Comparison of ENCODE assay signal across 8 mouse cellular contexts in genomic region chr19:46039478-46039877, GRCm38 (mm10). TPM values are rescaled to one million over a fixed set of nuclear protein-coding genes. Genes with fewer than 3 reads are reported as not detected.
A peak's percentile ranks its signal among the peaks of the same experiment; 100 is the strongest.
DNase-seq lines count a peak whose midpoint lies in the region; ATAC-seq and TF ChIP-seq lines count a peak whose summit lies in the region.

No protein-coding gene starts in this region.

- WGBS in heart, embryonic 11.5 days (ENCODE audit: insufficient replicate concordance): 2% methylated on average over 18 of the region's 30 CpGs
- 0% methylated on average over 12 of the region's 30 CpGs for WGBS in kidney, embryonic 16.5 days
- WGBS in liver, embryonic 15.5 days (ENCODE audit: insufficient replicate concordance): 3% methylated on average over 23 of the region's 30 CpGs
- under 1% methylated on average over 26 of the region's 30 CpGs for WGBS in neural tube, embryonic 12.5 days

- H3K9me3 ChIP-seq in heart, embryonic 11.5 days (replicated peaks; ENCODE audit: control insufficient read depth, low read length): no peaks in the 10 kb centered on the region
- no peaks in the 10 kb centered on the region for H3K9me3 ChIP-seq in kidney, embryonic 16.5 days (ENCODE audit: low read length)
- H3K9me3 ChIP-seq in liver, embryonic 15.5 days (replicated peaks): no peaks in the 10 kb centered on the region
- H3K9me3 ChIP-seq in neural tube, embryonic 12.5 days: no peaks in the 10 kb centered on the region

- peak; percentile 95 for TF ChIP-seq POLR2A in embryonic fibroblast, embryonic 13.5 days (IDR thresholded peaks at IDR 0.05; ENCODE audit: low read depth, low read length)

- TF ChIP-seq CTCF in embryonic fibroblast, embryonic 13.5 days (IDR thresholded peaks at IDR 0.05; ENCODE audit: borderline replicate concordance, insufficient read depth, low read length): no peak

- H3K4me3 ChIP-seq in embryonic fibroblast, embryonic 13.5 days (ENCODE audit: insufficient read depth, low read length): peak overlapping the region; percentile 41
- peak overlapping the region; percentile 79 for H3K4me3 ChIP-seq in heart, embryonic 11.5 days (ENCODE audit: low read depth, low read length)
- H3K4me3 ChIP-seq in kidney, embryonic 16.5 days (ENCODE audit: low read length): peak overlapping the region; percentile 68
- peak overlapping the region; percentile 74 for H3K4me3 ChIP-seq in liver, embryonic 15.5 days (replicated peaks)
- H3K4me3 ChIP-seq in neural tube, embryonic 12.5 days: peak overlapping the region; percentile 96

- peak; percentile 94 for DNase-seq in CD4-positive helper T cell, adult 2 months (ENCODE audit: low read depth, low spot score)
- DNase-seq in brain, adult 2 months (ENCODE audit: low read depth, low spot score): peak; percentile 95
- DNase-seq in telencephalon, adult 2 months (ENCODE audit: low read depth, low spot score): peak; percentile 77

- ATAC-seq in heart, embryonic 11.5 days (replicated peaks; ENCODE audit: insufficient number of reproducible peaks, low FRiP score, low TSS enrichment): peak; percentile 71
- ATAC-seq in kidney, embryonic 16.5 days (ENCODE audit: low FRiP score, low TSS enrichment): peak; percentile 83
- peak; percentile 79 for ATAC-seq in liver, embryonic 15.5 days (ENCODE audit: insufficient read depth)
- ATAC-seq in neural tube, embryonic 12.5 days (ENCODE audit: low FRiP score, low read depth): peak; percentile 54

- peaks cover 17% of the 10 kb centered on the region for H3K36me3 ChIP-seq in heart, embryonic 11.5 days (ENCODE audit: control insufficient read depth, insufficient read depth, low read length)
- peaks cover 23% of the 10 kb centered on the region for H3K36me3 ChIP-seq in kidney, embryonic 16.5 days (ENCODE audit: insufficient read depth, low read length)
- peaks cover 25% of the 10 kb centered on the region for H3K36me3 ChIP-seq in liver, embryonic 15.5 days (replicated peaks)
- peaks cover 20% of the 10 kb centered on the region for H3K36me3 ChIP-seq in neural tube, embryonic 12.5 days

- no peaks in the 10 kb centered on the region for H3K27me3 ChIP-seq in heart, embryonic 11.5 days (ENCODE audit: control insufficient read depth, insufficient read depth, low read length)
- H3K27me3 ChIP-seq in kidney, embryonic 16.5 days (ENCODE audit: insufficient read depth, low read length): no peaks in the 10 kb centered on the region
- H3K27me3 ChIP-seq in liver, embryonic 15.5 days: no peaks in the 10 kb centered on the region
- no peaks in the 10 kb centered on the region for H3K27me3 ChIP-seq in neural tube, embryonic 12.5 days (replicated peaks)

- peak overlapping the region; percentile 84 for H3K4me2 ChIP-seq in heart, embryonic 11.5 days
- peak overlapping the region; percentile 94 for H3K4me2 ChIP-seq in kidney, embryonic 16.5 days (replicated peaks; ENCODE audit: low read depth, low read length)
- peak overlapping the region; percentile 99 for H3K4me2 ChIP-seq in liver, embryonic 15.5 days
- peak overlapping the region; percentile 92 for H3K4me2 ChIP-seq in neural tube, embryonic 12.5 days (replicated peaks)

- H3K4me1 ChIP-seq in embryonic fibroblast, embryonic 13.5 days (ENCODE audit: control insufficient read depth, insufficient read depth, low read length): peaks cover 10% of the 10 kb centered on the region; the same call in 1 of the 2 replicates
- H3K4me1 ChIP-seq in heart, embryonic 11.5 days (ENCODE audit: control insufficient read depth, insufficient read depth, low read length): peaks cover 64% of the 10 kb centered on the region
- peaks cover 71% of the 10 kb centered on the region for H3K4me1 ChIP-seq in kidney, embryonic 16.5 days (ENCODE audit: insufficient read depth, low read length)
- peaks cover 85% of the 10 kb centered on the region for H3K4me1 ChIP-seq in liver, embryonic 15.5 days (replicated peaks)
- H3K4me1 ChIP-seq in neural tube, embryonic 12.5 days: peaks cover 75% of the 10 kb centered on the region

- H3K9ac ChIP-seq in heart, embryonic 11.5 days (ENCODE audit: low read depth, low read length): peak overlapping the region; percentile 89
- H3K9ac ChIP-seq in kidney, embryonic 16.5 days (replicated peaks; ENCODE audit: low read length): peak overlapping the region; percentile 81
- peak overlapping the region; percentile 87 for H3K9ac ChIP-seq in liver, embryonic 15.5 days
- H3K9ac ChIP-seq in neural tube, embryonic 12.5 days: peak overlapping the region; percentile 98

- H3K27ac ChIP-seq in embryonic fibroblast, embryonic 13.5 days (ENCODE audit: insufficient read depth, low read length): peak overlapping the region; percentile 93
- H3K27ac ChIP-seq in heart, embryonic 11.5 days (ENCODE audit: low read depth, low read length): peak overlapping the region; percentile 96
- H3K27ac ChIP-seq in kidney, embryonic 16.5 days (ENCODE audit: low read length): peak overlapping the region; percentile 96
- peak overlapping the region; percentile 93 for H3K27ac ChIP-seq in liver, embryonic 15.5 days (replicated peaks)
- H3K27ac ChIP-seq in neural tube, embryonic 12.5 days: peak overlapping the region; percentile 90

RNA-seq across cellular contexts. Expression of gene Pprc1, which starts 5.2 kb away (rescaled TPM):
- 46.9 and 58.0 TPM in 2 replicates for polyA plus RNA-seq in embryonic fibroblast, embryonic 13.5 days (2011; ENCODE audit: insufficient read length, low read depth, missing spikeins)
- 36.8 and 46.7 TPM in 2 replicates for polyA plus RNA-seq in heart, embryonic 11.5 days (2014; fragmentation: Nextera tagmentation; extraction: Ambion mirVana)
- 34.2 and 36.2 TPM in 2 replicates for polyA plus RNA-seq in kidney, embryonic 16.5 days (2015; fragmentation: Nextera tagmentation; extraction: Ambion mirVana)
- 15.7 and 17.0 TPM in 2 replicates for polyA plus RNA-seq in liver, embryonic 15.5 days (2015; fragmentation: Nextera tagmentation; extraction: Ambion mirVana)
- polyA plus RNA-seq in neural tube, embryonic 12.5 days (2016; fragmentation: Nextera tagmentation; extraction: Ambion mirVana): 25.6 and 26.2 TPM in 2 replicates

RNA-seq across cellular contexts. Expression of gene Ldb1, which starts 5.5 kb away (rescaled TPM):
- 116 and 124 TPM in 2 replicates for polyA plus RNA-seq in embryonic fibroblast, embryonic 13.5 days (2011; ENCODE audit: insufficient read length, low read depth, missing spikeins)
- 53.6 and 59.7 TPM in 2 replicates for polyA plus RNA-seq in heart, embryonic 11.5 days (2014; fragmentation: Nextera tagmentation; extraction: Ambion mirVana)
- polyA plus RNA-seq in kidney, embryonic 16.5 days (2015; fragmentation: Nextera tagmentation; extraction: Ambion mirVana): 57.0 and 88.2 TPM in 2 replicates
- polyA plus RNA-seq in liver, embryonic 15.5 days (2015; fragmentation: Nextera tagmentation; extraction: Ambion mirVana): 27.0 and 31.2 TPM in 2 replicates
- polyA plus RNA-seq in neural tube, embryonic 12.5 days (2016; fragmentation: Nextera tagmentation; extraction: Ambion mirVana): 139 and 144 TPM in 2 replicates

RNA-seq across cellular contexts. Expression of gene Hps6, which starts 36.2 kb away (rescaled TPM):
- 4.7 and 5.4 TPM in 2 replicates for polyA plus RNA-seq in embryonic fibroblast, embryonic 13.5 days (2011; ENCODE audit: insufficient read length, low read depth, missing spikeins)
- 3.0 and 3.6 TPM in 2 replicates for polyA plus RNA-seq in heart, embryonic 11.5 days (2014; fragmentation: Nextera tagmentation; extraction: Ambion mirVana)
- polyA plus RNA-seq in kidney, embryonic 16.5 days (2015; fragmentation: Nextera tagmentation; extraction: Ambion mirVana): 9.8 and 10.5 TPM in 2 replicates
- polyA plus RNA-seq in liver, embryonic 15.5 days (2015; fragmentation: Nextera tagmentation; extraction: Ambion mirVana): 3.0 and 3.2 TPM in 2 replicates
- 4.3 and 5.2 TPM in 2 replicates for polyA plus RNA-seq in neural tube, embryonic 12.5 days (2016; fragmentation: Nextera tagmentation; extraction: Ambion mirVana)

RNA-seq across cellular contexts. Expression of gene Nolc1, which starts 36.2 kb away (rescaled TPM):
- 56.2 and 57.1 TPM in 2 replicates for polyA plus RNA-seq in embryonic fibroblast, embryonic 13.5 days (2011; ENCODE audit: insufficient read length, low read depth, missing spikeins)
- polyA plus RNA-seq in heart, embryonic 11.5 days (2014; fragmentation: Nextera tagmentation; extraction: Ambion mirVana): 64.1 and 65.4 TPM in 2 replicates
- polyA plus RNA-seq in kidney, embryonic 16.5 days (2015; fragmentation: Nextera tagmentation; extraction: Ambion mirVana): 85.7 and 93.2 TPM in 2 replicates
- 47.3 and 48.8 TPM in 2 replicates for polyA plus RNA-seq in liver, embryonic 15.5 days (2015; fragmentation: Nextera tagmentation; extraction: Ambion mirVana)
- polyA plus RNA-seq in neural tube, embryonic 12.5 days (2016; fragmentation: Nextera tagmentation; extraction: Ambion mirVana): 81.7 and 94.9 TPM in 2 replicates

RNA-seq across cellular contexts. Expression of gene Armh3, which starts 41.2 kb away (rescaled TPM):
- 10.5 and 15.3 TPM in 2 replicates for polyA plus RNA-seq in embryonic fibroblast, embryonic 13.5 days (2011; ENCODE audit: insufficient read length, low read depth, missing spikeins)
- 9.6 and 11.9 TPM in 2 replicates for polyA plus RNA-seq in heart, embryonic 11.5 days (2014; fragmentation: Nextera tagmentation; extraction: Ambion mirVana)
- 20.9 and 21.9 TPM in 2 replicates for polyA plus RNA-seq in kidney, embryonic 16.5 days (2015; fragmentation: Nextera tagmentation; extraction: Ambion mirVana)
- polyA plus RNA-seq in liver, embryonic 15.5 days (2015; fragmentation: Nextera tagmentation; extraction: Ambion mirVana): 4.0 and 4.1 TPM in 2 replicates
- 21.2 and 23.0 TPM in 2 replicates for polyA plus RNA-seq in neural tube, embryonic 12.5 days (2016; fragmentation: Nextera tagmentation; extraction: Ambion mirVana)

Comparison
In these comparisons a context has a peak if more than half of its experiments do, and no peak if none do; other contexts are left out.
1. Peak in every context shown above with its lines: DNase-seq, ATAC-seq, H3K4me3 ChIP-seq and H3K27ac ChIP-seq.
2. H3K4me3 ChIP-seq: peak in every context shown above with its lines; median percentile 96 in neural tube, embryonic 12.5 days; 79 in heart, embryonic 11.5 days; 74 in liver, embryonic 15.5 days; 68 in kidney, embryonic 16.5 days; 41 in embryonic fibroblast, embryonic 13.5 days.